Mouse (Mus musculus) skeletal muscle tissue, postnatal 0 days (tissue): Measurements from ENCODE around the gene Asap3. TPM values are rescaled to one million over a fixed set of nuclear protein-coding genes. Genes with fewer than 3 reads are reported as not detected.

Experiments
- polyA plus RNA-seq: library from polyadenylated mRNA; unstranded; fragments of >200 nt; fragmentation: Nextera tagmentation; extraction: Ambion mirVana; gene quantifications from 2 replicates; pipeline ENCODE4 v1.2.1, GENCODE M21; 2015

The Asap3 gene
- polyA plus RNA-seq = 5.5 and 5.8 TPM in 2 replicates

GRCm38 (mm10) chr4:136206033-136206893, at the start of gene Asap3:
Asap3 (plus strand) TSS chr4:136206365.

GRCm38 (mm10) chr4:136172011-136172541, 34.1 kb upstream of the Asap3 start, which contains the start of gene E2f2:
E2f2 (plus strand) TSS chr4:136172394.

GRCm38 (mm10) chr4:136247729-136248463, 41.7 kb downstream of the Asap3 start, which contains the start of gene Tcea3:
Tcea3 (plus strand) TSS chr4:136247729.

GRCm38 (mm10) chr4:136284455-136284854, 78.3 kb downstream of the Asap3 start, which contains the start of gene Zfp46:
Zfp46 (plus strand) TSS chr4:136284683.

Other genes starting within 250 kb of the Asap3 start
- gene Gale, start 242.6 kb upstream of the Asap3 start, polyA plus RNA-seq = 7.0 and 16.6 TPM in 2 replicates
- gene Lypla2, start 233.7 kb upstream of the Asap3 start, polyA plus RNA-seq = 45.9 and 54.5 TPM in 2 replicates
- 37.3 and 40.1 TPM in 2 replicates for gene Pithd1, start 219.1 kb upstream of the Asap3 start, polyA plus RNA-seq
- 20.9 and 22.3 TPM in 2 replicates for gene Eloa, start 184.6 kb upstream of the Asap3 start, polyA plus RNA-seq
- gene Rpl11, start 152.9 kb upstream of the Asap3 start, polyA plus RNA-seq = 244 and 267 TPM in 2 replicates
- gene Id3, start 62.9 kb upstream of the Asap3 start, polyA plus RNA-seq = 92.2 and 102 TPM in 2 replicates
- 10.0 and 12.8 TPM in 2 replicates for gene E2f2, start 34.0 kb upstream of the Asap3 start, polyA plus RNA-seq
- gene Tcea3, start 41.4 kb downstream of the Asap3 start, polyA plus RNA-seq = 127 and 138 TPM in 2 replicates
- gene Zfp46, start 78.3 kb downstream of the Asap3 start, polyA plus RNA-seq = 15.4 and 16.7 TPM in 2 replicates
- gene Hnrnpr, start 104.6 kb downstream of the Asap3 start, polyA plus RNA-seq = 58.3 and 61.0 TPM in 2 replicates
- gene Htr1d, start 217.2 kb downstream of the Asap3 start, polyA plus RNA-seq = not detected in 2 replicates